9 mouse cellular contexts compared by ENCODE assay signal in the genomic region with DNA sequence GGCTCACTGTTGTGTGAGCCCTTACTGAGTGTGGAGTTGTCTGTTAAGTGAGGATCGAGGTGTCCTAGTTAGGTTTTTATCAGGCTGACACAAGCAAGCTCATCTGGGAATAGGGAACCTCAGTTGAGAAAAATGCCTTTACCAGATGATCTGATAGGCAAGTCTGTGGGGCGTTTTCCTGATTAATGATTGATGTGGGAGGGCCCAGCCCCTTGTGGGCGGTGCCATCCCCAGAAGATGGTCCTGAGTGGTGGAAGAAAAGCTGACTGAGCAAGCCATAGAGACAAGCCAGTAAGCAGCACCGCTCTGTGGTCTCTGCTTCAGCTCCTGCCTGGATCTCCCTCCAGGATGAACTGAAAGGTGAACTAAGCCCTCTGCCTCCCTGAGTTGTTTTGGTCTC.
A peak's percentile ranks its signal among the peaks of the same experiment; 100 is the strongest.
DNase-seq lines count a peak whose midpoint lies in the region; ATAC-seq and TF ChIP-seq lines count a peak whose summit lies in the region.
"Had no signal": no experiment of that assay in that cellular context is flagged by ENCODE, and none has a peak within 500 bp of the region (broad histone marks: within the 10 kb centered on the region; RNA-seq: fewer than 3 reads in every experiment).

No protein-coding gene starts in this region.

- H3K9me3 ChIP-seq in embryonic facial prominence, embryonic 12.5 days, result no peaks in the 10 kb centered on the region
- no peaks in the 10 kb centered on the region for H3K9me3 ChIP-seq in intestine, postnatal 0 days (ENCODE audit: control insufficient read depth)
- no peaks in the 10 kb centered on the region for H3K9me3 ChIP-seq in midbrain, embryonic 14.5 days (ENCODE audit: control insufficient read depth, low read length)

- 0 out of 2 replicates have a peak, but pooled peaks cover 4% of the 10 kb centered on the region for H3K27me3 ChIP-seq in embryonic facial prominence, embryonic 12.5 days
- no peaks in the 10 kb centered on the region for H3K27me3 ChIP-seq in intestine, postnatal 0 days (replicated peaks; ENCODE audit: control insufficient read depth, insufficient read depth, low read length)
- no peaks in the 10 kb centered on the region for H3K27me3 ChIP-seq in midbrain, embryonic 14.5 days (ENCODE audit: control insufficient read depth, insufficient read depth, low read length)

- no peak overlapping the region for H3K9ac ChIP-seq in embryonic facial prominence, embryonic 12.5 days
- no peak overlapping the region for H3K9ac ChIP-seq in intestine, postnatal 0 days (ENCODE audit: low read depth, low read length)
- no peak overlapping the region for H3K9ac ChIP-seq in midbrain, embryonic 14.5 days (replicated peaks; ENCODE audit: low read length)

- WGBS in embryonic facial prominence, embryonic 12.5 days, result 25% methylated on average over 4 of the region's 4 CpGs
- 20% methylated on average over 4 of the region's 4 CpGs for WGBS in intestine, postnatal 0 days
- WGBS in midbrain, embryonic 14.5 days, result 22% methylated on average over 4 of the region's 4 CpGs

- no peak overlapping the region for H3K4me2 ChIP-seq in embryonic facial prominence, embryonic 12.5 days (replicated peaks)
- H3K4me2 ChIP-seq in intestine, postnatal 0 days (replicated peaks; ENCODE audit: low read depth), result no peak overlapping the region
- H3K4me2 ChIP-seq in midbrain, embryonic 14.5 days (ENCODE audit: low read length), result no peak overlapping the region

- H3K27ac ChIP-seq in layer of hippocampus, adult 2 months, result peak overlapping the region; percentile 87
- H3K27ac ChIP-seq in embryonic facial prominence, embryonic 12.5 days, result 0 out of 2 replicates have a peak overlapping the region, but pooled peaks have one; percentile 32
- no peak overlapping the region for H3K27ac ChIP-seq in intestine, postnatal 0 days (ENCODE audit: low read depth, low read length)
- peak overlapping the region; percentile 66; the same call in 1 of the 2 replicates for H3K27ac ChIP-seq in midbrain, embryonic 14.5 days (replicated peaks; ENCODE audit: low read depth, low read length)

- H3K4me1 ChIP-seq in embryonic facial prominence, embryonic 12.5 days, result peaks cover 14% of the 10 kb centered on the region; the same call in 1 of the 2 replicates
- 0 out of 2 replicates have a peak, but pooled peaks cover 3% of the 10 kb centered on the region for H3K4me1 ChIP-seq in intestine, postnatal 0 days (replicated peaks; ENCODE audit: control insufficient read depth, insufficient read depth, low read length)
- peaks cover 31% of the 10 kb centered on the region for H3K4me1 ChIP-seq in midbrain, embryonic 14.5 days (ENCODE audit: control insufficient read depth, insufficient read depth, low read length)

- ATAC-seq in embryonic facial prominence, embryonic 12.5 days (ENCODE audit: insufficient number of reproducible peaks, insufficient read depth, low FRiP score, low TSS enrichment), result no peak
- ATAC-seq in intestine, postnatal 0 days, result peak; percentile 43; the same call in 1 of the 2 replicates
- no peak for ATAC-seq in midbrain, embryonic 14.5 days (ENCODE audit: low FRiP score, low TSS enrichment)
- ATAC-seq: Patski had no signal

- H3K4me3 ChIP-seq in layer of hippocampus, adult 2 months, result no peak overlapping the region
- H3K4me3 ChIP-seq in embryonic facial prominence, embryonic 12.5 days, result no peak overlapping the region
- no peak overlapping the region for H3K4me3 ChIP-seq in intestine, postnatal 0 days (ENCODE audit: low read depth, low read length)
- H3K4me3 ChIP-seq in midbrain, embryonic 14.5 days (replicated peaks; ENCODE audit: low read depth, low read length), result no peak overlapping the region

- TF ChIP-seq CTCF in layer of hippocampus, adult 2 months (conservative IDR thresholded peaks at IDR 0.05), result no peak
- TF ChIP-seq CTCF in intestine, postnatal 0 days (IDR thresholded peaks at IDR 0.05; ENCODE audit: low read depth), result no peak

- DNase-seq in layer of hippocampus, adult 2 months (ENCODE audit: low spot score in 2 of 2), result peak; percentile 30 to 50
- DNase-seq in layer of hippocampus, postnatal 25 days (ENCODE audit: extremely low spot score in 1 of 2, low spot score in 1 of 2), result no peak
- DNase-seq in midbrain, embryonic 14.5 days, result no peak
- DNase-seq in ovary, adult 18-20 months (ENCODE audit: low spot score), result no peak
- no peak for DNase-seq in spleen, postnatal 4 days (ENCODE audit: low spot score in 2 of 2)
- DNase-seq in thymus, postnatal 36 days, result no peak

- no peaks in the 10 kb centered on the region for H3K36me3 ChIP-seq in embryonic facial prominence, embryonic 12.5 days
- H3K36me3 ChIP-seq in intestine, postnatal 0 days (ENCODE audit: control insufficient read depth, insufficient read depth), result no peaks in the 10 kb centered on the region
- no peaks in the 10 kb centered on the region for H3K36me3 ChIP-seq in midbrain, embryonic 14.5 days (ENCODE audit: control insufficient read depth, insufficient read depth, low read length)

Comparison
In these comparisons a context has a peak if more than half of its experiments do, and no peak if none do; other contexts are left out.
1. DNase-seq: peak in layer of hippocampus, adult 2 months (2 of 2); none in layer of hippocampus, postnatal 25 days (0 of 2), midbrain, embryonic 14.5 days (single experiment), ovary, adult 18-20 months (single experiment), spleen, postnatal 4 days (0 of 2) and thymus, postnatal 36 days (0 of 2).